Mouse (Mus musculus): Measurements from ENCODE around the gene Spon1. TPM values are rescaled to one million over a fixed set of nuclear protein-coding genes. Genes with fewer than 3 reads are reported as not detected.

Spon1 gene
- polyA plus RNA-seq, 1 experiment from 2014 or later: 62.0 TPM

DNA sequence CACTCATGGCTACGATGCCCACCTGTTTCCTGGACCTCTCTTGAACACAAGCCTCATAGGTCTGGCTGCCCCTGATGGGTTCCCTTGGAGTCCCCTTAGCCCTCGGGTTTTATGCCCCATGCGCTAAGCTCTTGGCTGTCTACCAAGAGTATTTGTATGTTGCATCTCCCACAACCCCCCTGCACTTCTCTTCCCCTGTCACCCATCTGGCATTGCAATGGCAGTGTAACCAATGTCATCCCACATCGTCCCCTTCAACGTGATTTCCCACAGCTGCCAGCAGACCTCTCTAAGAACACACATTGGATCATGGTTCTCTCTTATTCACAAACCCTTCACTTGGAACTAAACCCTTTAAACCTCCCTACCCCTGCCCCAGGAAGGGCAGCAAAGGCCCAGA, 239.7 kb downstream of the Spon1 start:
- no peak for DNase-seq (ENCODE audit: low spot score)
- WGBS: 81% methylated on average over 5 of the region's 5 CpGs
- no peak overlapping the region for H3K4me3 ChIP-seq

DNA sequence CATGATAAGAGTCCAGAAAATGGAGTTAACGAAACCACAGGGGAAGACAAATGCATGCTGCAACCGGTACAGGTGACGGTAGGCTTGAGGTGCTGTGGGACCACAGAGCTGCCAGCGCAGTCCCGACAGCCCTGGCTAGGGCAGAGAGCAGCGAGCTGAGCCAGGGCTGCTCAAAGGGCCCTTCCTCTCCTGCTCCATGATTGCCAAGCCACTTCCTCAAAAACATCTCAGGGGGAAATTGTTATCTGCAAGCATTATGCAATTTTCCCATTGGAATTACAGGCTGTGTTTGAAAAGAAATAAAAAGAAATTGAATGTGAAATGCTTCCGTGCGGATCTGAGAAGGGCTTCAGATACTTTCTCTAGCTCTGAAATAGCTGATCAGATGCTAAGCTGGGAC, 240.7 kb downstream of the Spon1 start:
- H3K36me3 ChIP-seq: 0 out of 2 replicates have a peak, but pooled peaks cover 3% of the 10 kb centered on the region
- no peak overlapping the region for H3K4me3 ChIP-seq
- H3K4me1 ChIP-seq: peaks cover 20% of the 10 kb centered on the region
- no peak for DNase-seq (ENCODE audit: low spot score)
- no peaks in the 10 kb centered on the region for H3K27me3 ChIP-seq (ENCODE audit: insufficient read depth, poor library complexity, severe bottlenecking)
- 62% methylated on average over 8 of the region's 8 CpGs for WGBS
- no peak overlapping the region for H3K27ac ChIP-seq
- no peaks in the 10 kb centered on the region for H3K9me3 ChIP-seq

More for the DNA sequence above, 239.7 kb downstream of the Spon1 start:
- Histone ChIP-seq H3K27ac (no peak overlapping the region), H3K4me1 (peaks cover 20% of the 10 kb centered on the region), H3K27me3 (ENCODE audit: insufficient read depth, poor library complexity, severe bottlenecking) (no peaks in the 10 kb centered on the region), H3K36me3 (0 out of 2 replicates have a peak, but pooled peaks cover 3% of the 10 kb centered on the region), H3K9me3 (no peaks in the 10 kb centered on the region)

DNA sequence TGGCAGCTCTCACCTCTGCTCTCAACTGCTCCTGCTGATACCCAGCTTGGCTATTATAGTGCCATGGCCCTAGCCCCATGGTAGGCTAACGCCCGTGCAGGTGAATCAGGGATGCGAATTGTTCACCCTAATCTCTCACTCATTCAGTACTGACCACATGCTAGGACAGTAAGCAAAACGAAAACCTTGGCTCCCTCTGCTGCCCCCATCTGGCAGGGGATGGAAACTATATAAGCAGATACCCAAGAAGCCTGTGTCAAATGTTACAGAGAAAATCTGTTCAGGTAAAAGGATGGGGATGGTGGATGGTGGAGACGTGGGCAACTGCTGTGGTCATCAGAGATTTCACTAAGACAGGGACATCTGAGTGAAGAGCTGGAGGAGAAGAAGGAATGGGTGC, 241.8 kb downstream of the Spon1 start:
- Histone ChIP-seq H3K4me1 (peaks cover 20% of the 10 kb centered on the region), H3K9me3 (no peaks in the 10 kb centered on the region), H3K27ac (no peak overlapping the region), H3K27me3 (ENCODE audit: insufficient read depth, poor library complexity, severe bottlenecking) (no peaks in the 10 kb centered on the region), H3K4me3 (no peak overlapping the region), H3K36me3 (0 out of 2 replicates have a peak, but pooled peaks cover 3% of the 10 kb centered on the region)
- no peak for DNase-seq (ENCODE audit: low spot score)
- 64% methylated on average over 5 of the region's 5 CpGs for WGBS

- 58% methylated on average over 9 of the region's 9 CpGs for WGBS
- Histone ChIP-seq H3K27ac (no peak overlapping the region), H3K4me1 (peaks cover 8% of the 10 kb centered on the region; the same call in 1 of the 2 replicates), H3K27me3 (ENCODE audit: insufficient read depth, poor library complexity, severe bottlenecking) (no peaks in the 10 kb centered on the region), H3K4me3 (no peak overlapping the region), H3K9me3 (no peaks in the 10 kb centered on the region), H3K36me3 (0 out of 2 replicates have a peak, but pooled peaks cover 3% of the 10 kb centered on the region)
- DNase-seq (ENCODE audit: low spot score): no peak
Measured at GRCm38 (mm10) chr7:114011726-114012443, 246.1 kb downstream of the Spon1 start.

GRCm38 (mm10) chr7:114016001-114016949, 250.5 kb downstream of the Spon1 start:
- no peak overlapping the region for H3K27ac ChIP-seq
- H3K4me3 ChIP-seq: no peak overlapping the region
- no peak for DNase-seq (ENCODE audit: low spot score)
- no peaks in the 10 kb centered on the region for H3K36me3 ChIP-seq
- H3K27me3 ChIP-seq (ENCODE audit: insufficient read depth, poor library complexity, severe bottlenecking): no peaks in the 10 kb centered on the region
- 73% methylated on average over 8 of the region's 8 CpGs for WGBS
- peaks cover 11% of the 10 kb centered on the region; the same call in 1 of the 2 replicates for H3K4me1 ChIP-seq
- H3K9me3 ChIP-seq: no peaks in the 10 kb centered on the region

DNA sequence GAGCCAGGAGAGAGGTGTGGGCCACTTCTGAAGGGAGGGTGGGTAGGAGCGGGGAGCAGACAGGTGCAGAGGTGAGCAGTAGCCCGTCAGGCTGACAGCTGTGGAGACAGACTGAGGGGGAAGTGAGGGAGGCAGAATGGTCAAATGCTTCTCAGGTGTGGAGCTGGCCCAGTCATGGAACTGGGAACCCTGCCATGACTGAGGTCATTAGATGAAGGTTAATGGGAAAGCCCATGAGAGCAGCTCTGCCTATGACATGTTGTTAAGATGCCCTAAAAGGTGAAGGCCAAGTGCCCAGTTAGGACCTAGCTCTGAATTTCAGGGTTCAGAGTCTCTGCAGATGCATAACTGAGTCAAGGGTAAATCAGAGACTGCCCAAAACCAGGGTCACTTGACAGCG, 253.1 kb downstream of the Spon1 start:
- Histone ChIP-seq H3K4me1 (peaks cover 11% of the 10 kb centered on the region; the same call in 1 of the 2 replicates), H3K27ac (no peak overlapping the region), H3K36me3 (peaks cover under 1% of the 10 kb centered on the region; the same call in 1 of the 2 replicates), H3K9me3 (no peaks in the 10 kb centered on the region), H3K27me3 (ENCODE audit: insufficient read depth, poor library complexity, severe bottlenecking) (no peaks in the 10 kb centered on the region), H3K4me3 (no peak overlapping the region)
- DNase-seq (ENCODE audit: low spot score): no peak
- 82% methylated on average over 3 of the region's 3 CpGs for WGBS

- H3K27me3 ChIP-seq (ENCODE audit: insufficient read depth, poor library complexity, severe bottlenecking): no peaks in the 10 kb centered on the region
- no peak for DNase-seq (ENCODE audit: low spot score)
- H3K36me3 ChIP-seq: peaks cover 5% of the 10 kb centered on the region; the same call in 1 of the 2 replicates
- no peaks in the 10 kb centered on the region for H3K9me3 ChIP-seq
- H3K27ac ChIP-seq: peak overlapping the region; percentile 69; the same call in 1 of the 2 replicates
- H3K4me1 ChIP-seq: peaks cover 10% of the 10 kb centered on the region; the same call in 1 of the 2 replicates
- peak overlapping the region; percentile 61 for H3K4me3 ChIP-seq
- 9% methylated on average over 11 of the region's 11 CpGs for WGBS
Measured at GRCm38 (mm10) chr7:114020057-114020703, 254.4 kb downstream of the Spon1 start.

GRCm38 (mm10) chr7:114020704-114021093, 254.9 kb downstream of the Spon1 start:
- Histone ChIP-seq H3K36me3 (peaks cover 8% of the 10 kb centered on the region; the same call in 1 of the 2 replicates), H3K4me3 (peak overlapping the region; percentile 61), H3K27me3 (ENCODE audit: insufficient read depth, poor library complexity, severe bottlenecking) (no peaks in the 10 kb centered on the region), H3K27ac (peak overlapping the region; percentile 69; the same call in 1 of the 2 replicates), H3K9me3 (no peaks in the 10 kb centered on the region), H3K4me1 (peaks cover 4% of the 10 kb centered on the region; the same call in 1 of the 2 replicates)
- 2% methylated on average over 11 of the region's 11 CpGs for WGBS
- peak; percentile 79 for DNase-seq (ENCODE audit: low spot score)

DNA sequence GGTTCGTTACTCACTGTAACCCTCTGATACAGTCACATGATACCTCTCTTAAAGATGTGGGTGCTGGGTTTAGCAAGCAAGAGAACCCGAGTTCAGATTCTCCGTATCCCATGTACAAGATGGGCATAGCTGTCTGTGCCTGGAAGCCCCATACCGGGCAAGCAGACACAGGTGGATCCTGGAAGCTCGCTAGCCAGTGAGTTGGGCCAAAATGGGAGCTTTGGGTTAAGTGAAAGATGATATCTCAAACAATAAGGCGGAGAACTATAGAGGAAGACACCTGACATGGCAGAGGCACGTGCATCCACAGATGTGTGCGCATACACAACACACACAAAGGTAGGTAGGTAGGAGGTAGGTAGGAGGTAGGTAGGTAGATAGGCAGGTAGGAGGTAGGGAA, 261.1 kb downstream of the Spon1 start:
- WGBS: 82% methylated on average over 8 of the region's 8 CpGs
- Histone ChIP-seq H3K4me1 (no peaks in the 10 kb centered on the region), H3K4me3 (no peak overlapping the region), H3K9me3 (no peaks in the 10 kb centered on the region), H3K27ac (no peak overlapping the region), H3K36me3 (peaks cover 26% of the 10 kb centered on the region; the same call in 1 of the 2 replicates), H3K27me3 (ENCODE audit: insufficient read depth, poor library complexity, severe bottlenecking) (no peaks in the 10 kb centered on the region)
- DNase-seq (ENCODE audit: low spot score): no peak

GRCm38 (mm10) chr7:114027406-114027805, 261.6 kb downstream of the Spon1 start:
- no peaks in the 10 kb centered on the region for H3K9me3 ChIP-seq
- no peaks in the 10 kb centered on the region for H3K4me1 ChIP-seq
- no peaks in the 10 kb centered on the region for H3K27me3 ChIP-seq (ENCODE audit: insufficient read depth, poor library complexity, severe bottlenecking)
- H3K4me3 ChIP-seq: no peak overlapping the region
- no peak for DNase-seq (ENCODE audit: low spot score)
- H3K27ac ChIP-seq: no peak overlapping the region
- 89% methylated on average over 3 of the region's 3 CpGs for WGBS
- peaks cover 31% of the 10 kb centered on the region for H3K36me3 ChIP-seq

DNA sequence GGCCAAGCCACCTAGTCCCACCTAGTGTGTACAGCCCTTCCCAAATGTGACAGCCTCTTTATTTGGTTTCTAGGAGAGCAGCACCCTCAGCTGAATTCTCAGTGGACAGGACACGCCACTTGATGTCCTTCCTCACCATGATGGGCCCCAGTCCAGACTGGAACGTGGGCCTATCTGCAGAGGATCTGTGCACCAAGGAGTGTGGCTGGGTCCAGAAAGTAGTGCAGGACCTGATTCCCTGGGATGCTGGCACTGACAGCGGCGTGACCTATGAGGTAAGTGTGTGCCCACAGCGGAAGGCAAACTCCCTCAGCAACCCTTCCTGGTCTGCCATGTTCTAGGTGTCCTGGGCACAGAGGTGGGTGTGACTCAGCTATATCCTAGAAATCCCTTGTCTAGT, 263.0 kb downstream of the Spon1 start:
- no peak overlapping the region for H3K4me3 ChIP-seq
- WGBS: 91% methylated on average over 5 of the region's 5 CpGs
- H3K27ac ChIP-seq: no peak overlapping the region
- H3K4me1 ChIP-seq: no peaks in the 10 kb centered on the region
- H3K9me3 ChIP-seq: no peaks in the 10 kb centered on the region
- H3K36me3 ChIP-seq: peaks cover 44% of the 10 kb centered on the region
- no peak for DNase-seq (ENCODE audit: low spot score)
- H3K27me3 ChIP-seq (ENCODE audit: insufficient read depth, poor library complexity, severe bottlenecking): no peaks in the 10 kb centered on the region

- WGBS: 83% methylated on average over 6 of the region's 6 CpGs
- no peaks in the 10 kb centered on the region for H3K9me3 ChIP-seq
Measured at GRCm38 (mm10) chr7:114029596-114029995, 263.8 kb downstream of the Spon1 start.

More at GRCm38 (mm10) chr7:114029596-114029995, 263.8 kb downstream of the Spon1 start:
- no peaks in the 10 kb centered on the region for H3K27me3 ChIP-seq (ENCODE audit: insufficient read depth, poor library complexity, severe bottlenecking)
- H3K4me1 ChIP-seq: no peaks in the 10 kb centered on the region
- peaks cover 48% of the 10 kb centered on the region for H3K36me3 ChIP-seq
- H3K4me3 ChIP-seq: no peak overlapping the region
- no peak for DNase-seq (ENCODE audit: low spot score)
- H3K27ac ChIP-seq: no peak overlapping the region
